Mouse (Mus musculus) neural tube, embryonic 15.5 days (tissue): Measurements from ENCODE around the gene Rnaseh2b. TPM values are rescaled to one million over a fixed set of nuclear protein-coding genes. Genes with fewer than 3 reads are reported as not detected.

Experiments
- ATAC-seq: fragments of 200-750 bp; cut with Nextera tagmentation; 2 replicates; pipeline ENCODE4 v1.8.0; 2017; ENCODE audit warnings: mild to moderate bottlenecking, moderate TSS enrichment, moderate library complexity; ENCODE audit not compliant: low FRiP score
- H3K27ac ChIP-seq: fragments of 300-500 bp; sonication (generic); replicated peaks from 2 replicates; pipeline ENCODE4 v1.5.1; 2015; ENCODE audit warnings: mild to moderate bottlenecking, inconsistent platforms
- H3K27me3 ChIP-seq: fragments of 300-500 bp; sonication (generic); replicated peaks from 2 replicates; pipeline ENCODE4 v1.6.1; 2015; ENCODE audit warnings: inconsistent platforms
- H3K36me3 ChIP-seq: fragments of 300-500 bp; sonication (generic); 2 replicates; pipeline ENCODE4 v1.6.1; 2015; ENCODE audit warnings: inconsistent platforms
- H3K4me1 ChIP-seq: fragments of 300-500 bp; sonication (generic); 2 replicates; pipeline ENCODE4 v1.6.1; 2015; ENCODE audit warnings: inconsistent platforms
- H3K4me2 ChIP-seq: fragments of 300-500 bp; sonication (generic); 2 replicates; pipeline ENCODE4 v1.6.1; 2015; ENCODE audit warnings: inconsistent platforms, mild to moderate bottlenecking, moderate library complexity
- H3K4me3 ChIP-seq: fragments of 300-500 bp; sonication (generic); replicated peaks from 2 replicates; pipeline ENCODE4 v1.5.1; 2015; ENCODE audit warnings: mild to moderate bottlenecking, inconsistent platforms
- H3K9ac ChIP-seq: fragments of 300-500 bp; sonication (generic); replicated peaks from 2 replicates; pipeline ENCODE4 v1.6.1; 2015; ENCODE audit warnings: mild to moderate bottlenecking, inconsistent platforms
- H3K9me3 ChIP-seq: fragments of 300-500 bp; sonication (generic); replicated peaks from 2 replicates; pipeline ENCODE4 v1.6.1; 2016; ENCODE audit warnings: inconsistent platforms
- WGBS: fragments of 180-500 bp; shearing (Covaris S2); methylation state at CpG from one replicate; pipeline ENCODE4 v1.1.7; 2015; ENCODE audit warnings: mixed read lengths; 5-methylcytosine and 5-hydroxymethylcytosine counted together
- polyA plus RNA-seq: library from polyadenylated mRNA; unstranded; fragments of >200 nt; fragmentation: Nextera tagmentation; extraction: Ambion mirVana; gene quantifications from 2 replicates; pipeline ENCODE4 v1.2.1, GENCODE M21; 2015

The Rnaseh2b gene
- polyA plus RNA-seq, 1 experiment from 2014 or later, result 25.8 TPM

- Histone ChIP-seq H3K9ac (no peak overlapping the region), H3K4me1 (peaks cover 17% of the 10 kb centered on the region), H3K27me3 (no peaks in the 10 kb centered on the region), H3K27ac (peak overlapping the region; percentile 72), H3K4me3 (no peak overlapping the region), H3K9me3 (peaks cover 5% of the 10 kb centered on the region; the same call in 1 of the 2 replicates), H3K36me3 (no peaks in the 10 kb centered on the region), H3K4me2 (no peak overlapping the region)
- WGBS, result 26% methylated on average over 7 of the region's 7 CpGs
- ATAC-seq, result peak; percentile 84
Measured at GRCm38 (mm10) chr14:62416007-62416741, 123.8 kb downstream of the Rnaseh2b start.

- ATAC-seq, result peak; percentile 66; the same call in 1 of the 2 replicates
- WGBS, result 53% methylated on average over 1 of the region's 1 CpGs
- no peaks in the 10 kb centered on the region for H3K27me3 ChIP-seq
- peaks cover 17% of the 10 kb centered on the region for H3K4me1 ChIP-seq
- no peaks in the 10 kb centered on the region for H3K36me3 ChIP-seq
- no peak overlapping the region for H3K4me3 ChIP-seq
- peak overlapping the region; percentile 72 for H3K27ac ChIP-seq
- H3K4me2 ChIP-seq, result no peak overlapping the region
- no peak overlapping the region for H3K9ac ChIP-seq
- peaks cover 5% of the 10 kb centered on the region; the same call in 1 of the 2 replicates for H3K9me3 ChIP-seq
Measured at GRCm38 (mm10) chr14:62416742-62417134, 124.3 kb downstream of the Rnaseh2b start.

GRCm38 (mm10) chr14:62417501-62417900 is 125.1 kb downstream of the Rnaseh2b start:
- H3K27me3 ChIP-seq, result no peaks in the 10 kb centered on the region
- H3K27ac ChIP-seq, result no peak overlapping the region
- no peak overlapping the region for H3K4me2 ChIP-seq
- no peak for ATAC-seq
- no peak overlapping the region for H3K4me3 ChIP-seq
- 89% methylated on average over 3 of the region's 3 CpGs for WGBS
- H3K4me1 ChIP-seq, result peaks cover 17% of the 10 kb centered on the region
- H3K9me3 ChIP-seq, result no peaks in the 10 kb centered on the region
- H3K36me3 ChIP-seq, result no peaks in the 10 kb centered on the region
- no peak overlapping the region for H3K9ac ChIP-seq

- Histone ChIP-seq H3K9ac (no peak overlapping the region), H3K27ac (no peak overlapping the region), H3K4me3 (no peak overlapping the region), H3K9me3 (no peaks in the 10 kb centered on the region), H3K27me3 (no peaks in the 10 kb centered on the region), H3K36me3 (no peaks in the 10 kb centered on the region), H3K4me1 (no peaks in the 10 kb centered on the region), H3K4me2 (no peak overlapping the region)
- no peak for ATAC-seq
- WGBS, result 68% methylated on average over 4 of the region's 4 CpGs
Measured at GRCm38 (mm10) chr14:62422265-62422664, 129.9 kb downstream of the Rnaseh2b start.

Other genes with a start within 250 kb of the Rnaseh2b start
- gene Dleu7, start 458 bp downstream of the Rnaseh2b start, polyA plus RNA-seq, result 13.6 and 19.9 TPM in 2 replicates
- gene Gucy1b2, start 163.7 kb downstream of the Rnaseh2b start, polyA plus RNA-seq, result 0.26 and 0.38 TPM in 2 replicates